Mouse (Mus musculus) kidney, adult 2 months (tissue): ENCODE results near the gene Heatr6.

Source experiments
- CTCF ChIP-seq: fragments of 200-500 bp; conservative IDR thresholded peaks from 2 replicates; pipeline ENCODE4 v1.5.1; 2011; ENCODE audit warnings: low read depth, mild to moderate bottlenecking, control low read depth, low read length, moderate library complexity, mixed read lengths; ENCODE audit not compliant: insufficient read depth, insufficient read length
- POLR2A ChIP-seq: fragments of 200-500 bp; IDR thresholded peaks from one replicate; pipeline ENCODE4 v1.6.1; 2011; ENCODE audit warnings: low read depth, low read length, control low read depth

DNA sequence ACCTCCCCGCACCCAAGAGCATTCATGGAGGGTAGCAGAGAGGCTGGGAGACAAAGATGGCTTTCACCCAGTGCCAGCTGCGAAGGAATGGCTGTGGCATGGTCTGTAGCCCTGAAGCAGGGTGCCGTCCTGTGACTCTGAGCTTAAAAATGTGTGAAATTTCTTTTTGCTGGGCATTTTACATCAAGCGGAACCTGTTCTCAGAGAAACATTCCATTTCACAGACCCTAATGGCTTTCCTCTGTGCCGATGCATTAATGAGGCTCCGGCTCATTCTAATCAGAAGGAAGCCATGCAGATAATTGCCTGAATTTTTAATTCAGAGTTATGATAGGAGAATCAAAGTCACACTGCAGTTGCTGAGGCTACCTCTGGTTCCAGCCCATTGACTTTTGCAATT, 63.6 kb downstream of the Heatr6 start:
- TF ChIP-seq CTCF (no peak), POLR2A (peak; percentile 41)
